Mouse (Mus musculus): Measurements from ENCODE around the gene Fkbp8. TPM values are rescaled to one million over a fixed set of nuclear protein-coding genes. Genes with fewer than 3 reads are reported as not detected.
"Not testable (repeated sequence)": the region's sequence is repeated elsewhere in the genome, so short reads cannot be mapped to it uniquely, and the experiment has no call there.

The Fkbp8 gene
- polyA plus RNA-seq, 1 experiment from 2014 or later, result 224 TPM

GRCm38 (mm10) chr8:70504291-70504716 is 23.2 kb upstream of the Fkbp8 start:
- WGBS (ENCODE audit: insufficient replicate concordance), result 87% methylated on average over 16 of the region's 16 CpGs
- H3K4me2 ChIP-seq, result no peak overlapping the region
- H3K27me3 ChIP-seq (replicated peaks), result peaks cover 45% of the 10 kb centered on the region
- H3K4me1 ChIP-seq, result peaks cover 94% of the 10 kb centered on the region
- no peak overlapping the region for H3K9ac ChIP-seq
- H3K9me3 ChIP-seq (replicated peaks), result no peaks in the 10 kb centered on the region
- H3K27ac ChIP-seq, result no peak overlapping the region
- no peak for ATAC-seq
- peaks cover 40% of the 10 kb centered on the region for H3K36me3 ChIP-seq
- no peak overlapping the region for H3K4me3 ChIP-seq

GRCm38 (mm10) chr8:70504851-70505250 is 22.7 kb upstream of the Fkbp8 start:
- 71% methylated on average over 3 of the region's 3 CpGs for WGBS (ENCODE audit: insufficient replicate concordance)
- H3K27ac ChIP-seq, result no peak overlapping the region
- peaks cover 39% of the 10 kb centered on the region for H3K27me3 ChIP-seq (replicated peaks)
- H3K4me2 ChIP-seq, result 0 out of 2 replicates have a peak overlapping the region, but pooled peaks have one; percentile 84
- peaks cover 92% of the 10 kb centered on the region for H3K4me1 ChIP-seq
- H3K4me3 ChIP-seq, result no peak overlapping the region
- peaks cover 40% of the 10 kb centered on the region for H3K36me3 ChIP-seq
- H3K9me3 ChIP-seq (replicated peaks), result no peaks in the 10 kb centered on the region
- ATAC-seq, result no peak
- H3K9ac ChIP-seq, result no peak overlapping the region

- peak; percentile 44 for ATAC-seq
- 38% methylated on average over 32 of the region's 32 CpGs for WGBS (ENCODE audit: insufficient replicate concordance)
- Histone ChIP-seq H3K4me1 (peaks cover 82% of the 10 kb centered on the region), H3K9ac (peak overlapping the region; percentile 79), H3K9me3 (replicated peaks) (no peaks in the 10 kb centered on the region), H3K4me2 (peak overlapping the region; percentile 84), H3K27me3 (replicated peaks) (peaks cover 31% of the 10 kb centered on the region), H3K36me3 (peaks cover 40% of the 10 kb centered on the region), H3K4me3 (peak overlapping the region; percentile 70), H3K27ac (peak overlapping the region; percentile 90)
Measured at GRCm38 (mm10) chr8:70505698-70506327, 21.7 kb upstream of the Fkbp8 start.

GRCm38 (mm10) chr8:70506328-70507026 is 21.0 kb upstream of the Fkbp8 start, which contains the start of gene Rex1bd:
Rex1bd (minus strand) TSS chr8:70506752.
- Histone ChIP-seq H3K9me3 (replicated peaks) (no peaks in the 10 kb centered on the region), H3K27me3 (replicated peaks) (peaks cover 30% of the 10 kb centered on the region), H3K4me2 (peak within 1 kb of the TSS; percentile 84), H3K4me1 (peaks cover 79% of the 10 kb centered on the region), H3K36me3 (peaks cover 40% of the 10 kb centered on the region), H3K27ac (peak within 1 kb of the TSS; percentile 90), H3K9ac (peak within 1 kb of the TSS; percentile 79), H3K4me3 (peak within 1 kb of the TSS; percentile 70)
- 1% methylated on average over 40 of the region's 40 CpGs for WGBS (ENCODE audit: insufficient replicate concordance)
- peak; percentile 84 for ATAC-seq

- Histone ChIP-seq H3K36me3 (peaks cover 40% of the 10 kb centered on the region), H3K9ac (peak overlapping the region; percentile 79), H3K9me3 (replicated peaks) (no peaks in the 10 kb centered on the region), H3K4me1 (peaks cover 79% of the 10 kb centered on the region), H3K27me3 (replicated peaks) (peaks cover 24% of the 10 kb centered on the region), H3K4me3 (peak overlapping the region; percentile 70), H3K4me2 (peak overlapping the region; percentile 84), H3K27ac (peak overlapping the region; percentile 90)
- WGBS (ENCODE audit: insufficient replicate concordance), result 43% methylated on average over 5 of the region's 5 CpGs
- ATAC-seq, result no peak
Measured at GRCm38 (mm10) chr8:70507027-70507393, 20.5 kb upstream of the Fkbp8 start.

GRCm38 (mm10) chr8:70509281-70509952 is 18.1 kb upstream of the Fkbp8 start:
- Histone ChIP-seq H3K36me3 (peaks cover 54% of the 10 kb centered on the region), H3K4me3 (peak overlapping the region; percentile 99), H3K27ac (peak overlapping the region; percentile 98), H3K27me3 (replicated peaks) (0 out of 2 replicates have a peak, but pooled peaks cover 2% of the 10 kb centered on the region), H3K9me3 (replicated peaks) (no peaks in the 10 kb centered on the region), H3K4me1 (peaks cover 70% of the 10 kb centered on the region), H3K9ac (peak overlapping the region; percentile 99), H3K4me2 (peak overlapping the region; percentile 84)
- no peak for ATAC-seq
- 2% methylated on average over 25 of the region's 25 CpGs for WGBS (ENCODE audit: insufficient replicate concordance)

GRCm38 (mm10) chr8:70510228-70510915 is 17.2 kb upstream of the Fkbp8 start, which contains the start of gene Uba52:
Uba52 (minus strand) TSS chr8:70510801.
- Histone ChIP-seq H3K4me3 (peak within 1 kb of the TSS; percentile 99), H3K27ac (peak within 1 kb of the TSS; percentile 98), H3K27me3 (replicated peaks) (no peaks in the 10 kb centered on the region), H3K4me1 (peaks cover 60% of the 10 kb centered on the region), H3K9ac (peak within 1 kb of the TSS; percentile 99), H3K36me3 (peaks cover 56% of the 10 kb centered on the region), H3K4me2 (peak within 1 kb of the TSS; percentile 84), H3K9me3 (replicated peaks) (no peaks in the 10 kb centered on the region)
- peak; percentile 74 for ATAC-seq
- WGBS (ENCODE audit: insufficient replicate concordance), result under 1% methylated on average over 71 of the region's 74 CpGs

- H3K9me3 ChIP-seq (replicated peaks); H3K27me3 ChIP-seq (replicated peaks); ATAC-seq: not testable (repeated sequence)
- Histone ChIP-seq H3K4me2 (peak overlapping the region; percentile 84), H3K4me3 (peak overlapping the region; percentile 99), H3K9ac (peak overlapping the region; percentile 99), H3K36me3 (peaks cover 64% of the 10 kb centered on the region), H3K4me1 (peaks cover 52% of the 10 kb centered on the region), H3K27ac (peak overlapping the region; percentile 98)
- 43% methylated on average over 6 of the region's 6 CpGs for WGBS (ENCODE audit: insufficient replicate concordance)
Measured at GRCm38 (mm10) chr8:70511174-70511573, 16.4 kb upstream of the Fkbp8 start.

GRCm38 (mm10) chr8:70511770-70512169 is 15.8 kb upstream of the Fkbp8 start:
- 70% methylated on average over 2 of the region's 2 CpGs for WGBS (ENCODE audit: insufficient replicate concordance)
- no peak for ATAC-seq
- peak overlapping the region; percentile 98 for H3K27ac ChIP-seq
- peaks cover 70% of the 10 kb centered on the region for H3K36me3 ChIP-seq
- H3K9ac ChIP-seq, result peak overlapping the region; percentile 99
- H3K9me3 ChIP-seq (replicated peaks), result no peaks in the 10 kb centered on the region
- H3K4me3 ChIP-seq, result peak overlapping the region; percentile 99
- H3K4me1 ChIP-seq, result peaks cover 48% of the 10 kb centered on the region
- H3K27me3 ChIP-seq (replicated peaks), result no peaks in the 10 kb centered on the region
- peak overlapping the region; percentile 84 for H3K4me2 ChIP-seq

GRCm38 (mm10) chr8:70512253-70512903 is 15.1 kb upstream of the Fkbp8 start:
- peaks cover 66% of the 10 kb centered on the region for H3K36me3 ChIP-seq
- WGBS (ENCODE audit: insufficient replicate concordance), result 66% methylated on average over 11 of the region's 11 CpGs
- H3K4me1 ChIP-seq, result peaks cover 43% of the 10 kb centered on the region
- no peak for ATAC-seq
- peak overlapping the region; percentile 99; the same call in 1 of the 2 replicates for H3K4me3 ChIP-seq
- peak overlapping the region; percentile 99 for H3K9ac ChIP-seq
- peak overlapping the region; percentile 84 for H3K4me2 ChIP-seq
- no peaks in the 10 kb centered on the region for H3K27me3 ChIP-seq (replicated peaks)
- no peaks in the 10 kb centered on the region for H3K9me3 ChIP-seq (replicated peaks)
- H3K27ac ChIP-seq, result peak overlapping the region; percentile 98

- Histone ChIP-seq H3K27me3 (replicated peaks) (no peaks in the 10 kb centered on the region), H3K4me2 (no peak overlapping the region), H3K9me3 (replicated peaks) (no peaks in the 10 kb centered on the region), H3K4me3 (no peak overlapping the region), H3K4me1 (peaks cover 41% of the 10 kb centered on the region), H3K9ac (no peak overlapping the region), H3K27ac (peak overlapping the region; percentile 98; the same call in 1 of the 2 replicates), H3K36me3 (peaks cover 66% of the 10 kb centered on the region)
- no peak for ATAC-seq
- 74% methylated on average over 2 of the region's 2 CpGs for WGBS (ENCODE audit: insufficient replicate concordance)
Measured at GRCm38 (mm10) chr8:70513441-70513840, 14.1 kb upstream of the Fkbp8 start.

Measured in liver, embryonic 12.5 days (tissue).